Mouse (Mus musculus): ENCODE data around the gene Taf8.

DNA sequence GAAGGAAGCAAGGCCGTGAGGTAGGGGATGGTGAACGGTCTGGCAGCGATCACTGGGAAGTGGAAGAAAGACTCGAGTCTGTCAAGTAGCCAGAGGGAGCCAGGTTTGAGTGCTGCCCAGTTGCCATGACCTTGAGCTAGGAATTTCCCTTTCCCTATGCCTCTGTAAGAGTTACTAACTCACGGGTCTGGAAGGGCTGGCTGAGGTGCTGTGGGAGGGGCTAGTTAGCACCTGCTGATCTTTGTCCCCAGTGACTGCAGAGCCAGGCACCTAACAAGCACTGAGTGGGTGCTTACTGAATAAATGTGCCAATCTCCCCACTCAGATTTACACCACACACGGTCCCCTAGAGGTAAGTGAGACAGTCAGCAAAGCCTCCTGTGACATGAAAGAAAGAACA lies 8.4 kb downstream of the Taf8 start:
- TF ChIP-seq CTCF (IDR thresholded peaks at IDR 0.05; ENCODE audit: extremely low read depth, insufficient read length, insufficient replicate concordance, low read depth, low read length) (no peak), POLR2A (IDR thresholded peaks at IDR 0.05; ENCODE audit: low read depth, low read length) (no peak)

All from small intestine, adult 2 months (tissue).